Mouse (Mus musculus) adrenal gland, postnatal 14 days (tissue): Measurements from ENCODE around the gene Foxp1. TPM values are rescaled to one million over a fixed set of nuclear protein-coding genes. Genes with fewer than 3 reads are reported as not detected.

Experiments
- DNase-seq: peaks from one replicate; pipeline ENCODE4 v3.0.0; 2021; ENCODE audit warnings: mixed read lengths
- total RNA-seq: library from RNA; stranded (reverse); gene quantifications from 2 replicates; pipeline ENCODE4 v1.2.3, GENCODE M21; 2021

Foxp1 gene
- total RNA-seq, 1 experiment from 2014 or later, result 46.4 TPM

DNA sequence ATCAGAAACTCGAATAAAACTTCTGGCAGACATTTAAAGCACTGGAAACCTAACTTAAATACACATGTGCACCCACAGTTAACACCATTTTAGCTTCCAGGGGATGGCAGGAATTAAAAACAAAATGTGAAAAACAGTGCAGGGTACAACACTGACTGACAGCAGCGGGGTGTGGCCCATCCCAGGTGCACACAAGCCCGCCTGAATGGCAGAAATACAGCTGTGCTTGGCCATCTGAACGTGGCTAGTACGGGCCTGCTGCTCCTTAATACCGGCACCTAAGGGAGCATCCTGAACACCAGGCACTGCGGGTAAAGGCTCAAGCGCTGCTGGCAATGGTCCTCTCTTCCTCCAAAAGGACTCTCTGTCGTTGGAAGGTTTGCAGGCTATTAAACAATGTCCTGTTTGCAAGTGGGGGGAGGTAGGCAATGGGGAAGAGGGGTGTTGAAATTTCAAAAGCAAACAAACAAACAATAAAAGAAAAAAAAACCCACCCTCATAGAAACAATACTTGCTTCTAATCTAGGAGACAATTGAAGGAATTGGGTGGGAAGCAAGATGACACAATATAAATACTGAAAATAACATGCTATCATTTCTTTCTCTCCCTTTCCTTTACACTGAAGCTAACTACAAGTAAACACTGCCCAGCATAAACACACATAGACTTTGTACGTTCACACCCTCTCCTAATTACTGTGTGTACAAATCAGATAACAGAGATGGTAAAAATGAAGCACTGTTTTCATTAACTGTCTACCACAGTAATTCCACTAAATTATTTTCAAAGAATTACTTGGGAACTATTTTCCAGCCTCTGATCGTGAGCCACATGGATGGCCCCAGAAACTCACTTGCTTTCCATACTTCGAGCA is 501.7 kb downstream of the Foxp1 start:
- no peak for DNase-seq

DNA sequence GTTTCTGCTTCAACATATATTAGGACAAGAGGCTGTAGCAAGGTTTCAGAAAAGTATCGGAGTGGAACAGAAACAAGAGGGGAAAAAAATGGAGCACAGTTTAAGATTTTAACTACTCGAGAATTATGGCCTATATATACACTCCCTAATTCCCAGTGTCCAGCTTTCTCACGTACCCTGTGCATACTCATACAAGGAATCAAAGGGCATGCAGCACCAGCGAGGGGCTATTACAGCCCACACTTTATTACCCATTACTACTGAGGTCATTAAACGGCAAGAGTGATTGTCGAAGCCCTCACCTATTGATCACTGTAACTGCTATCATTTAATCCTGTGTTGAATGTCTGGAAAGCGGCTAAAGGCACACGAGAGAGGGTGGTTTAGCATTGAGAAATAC is 502.8 kb downstream of the Foxp1 start:
- no peak for DNase-seq

DNA sequence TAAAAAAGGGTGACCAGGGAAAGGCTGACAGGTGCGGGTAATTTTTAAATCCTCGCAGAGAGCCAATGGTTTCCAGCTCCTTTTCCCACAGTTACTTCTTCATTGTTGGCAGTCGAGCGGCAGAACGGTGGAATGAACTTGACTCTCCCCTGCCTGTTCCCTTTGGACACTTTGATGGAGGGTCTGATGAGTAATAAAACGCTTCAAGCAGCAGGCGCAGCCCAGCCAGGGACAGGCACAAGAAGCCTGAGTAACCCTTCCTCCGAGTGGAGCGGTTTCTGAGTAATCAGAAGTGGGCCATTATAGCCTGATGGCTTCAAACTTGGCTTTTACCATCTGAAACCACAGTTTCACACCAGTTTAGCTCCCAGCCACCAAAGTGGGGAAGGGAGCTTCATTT is 503.3 kb downstream of the Foxp1 start:
- DNase-seq, result peak; percentile 70

- no peak for DNase-seq
These were observed 508.5 kb downstream of the Foxp1 start for GRCm38 (mm10) chr6:99013866-99014502.

GRCm38 (mm10) chr6:99013119-99013865 is 509.2 kb downstream of the Foxp1 start:
- DNase-seq, result no peak

DNA sequence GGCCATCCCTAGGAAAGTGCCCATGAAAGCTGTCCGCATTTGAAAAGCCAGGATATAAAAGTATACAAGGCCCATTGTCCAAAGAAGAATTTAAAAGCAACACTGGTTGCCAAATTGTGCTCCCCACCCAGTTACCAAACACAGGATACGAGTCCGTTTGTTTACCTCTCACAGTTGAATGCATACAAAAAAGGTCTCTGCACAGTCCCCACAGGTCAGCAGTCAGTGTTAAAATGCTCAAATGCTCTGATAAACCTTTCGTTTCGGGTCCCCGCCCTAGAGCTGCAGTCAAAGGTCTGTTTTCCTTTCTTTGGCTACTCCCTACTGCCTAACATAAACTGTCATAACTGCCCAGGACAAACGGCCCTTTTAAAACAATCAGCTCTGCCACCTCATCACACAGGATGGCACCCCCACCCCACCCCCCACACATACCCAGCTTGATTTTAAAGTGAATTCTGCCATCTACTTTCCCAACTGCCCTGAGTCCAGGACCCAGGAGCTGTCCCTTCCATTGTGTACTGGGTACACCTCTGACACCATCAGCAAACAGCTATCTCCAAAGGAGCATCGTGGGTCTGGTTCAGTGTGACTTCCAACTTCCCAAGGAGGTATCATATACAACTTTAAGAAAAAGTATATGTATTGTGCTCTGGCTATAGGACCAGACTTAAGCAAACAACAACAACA is 510.5 kb downstream of the Foxp1 start:
- DNase-seq, result no peak

GRCm38 (mm10) chr6:99009771-99010170 is 512.8 kb downstream of the Foxp1 start:
- DNase-seq, result no peak

- no peak for DNase-seq
These were observed 514.0 kb downstream of the Foxp1 start for GRCm38 (mm10) chr6:99008565-99008964.

GRCm38 (mm10) chr6:99007542-99007941 is 515.0 kb downstream of the Foxp1 start:
- DNase-seq, result no peak

DNA sequence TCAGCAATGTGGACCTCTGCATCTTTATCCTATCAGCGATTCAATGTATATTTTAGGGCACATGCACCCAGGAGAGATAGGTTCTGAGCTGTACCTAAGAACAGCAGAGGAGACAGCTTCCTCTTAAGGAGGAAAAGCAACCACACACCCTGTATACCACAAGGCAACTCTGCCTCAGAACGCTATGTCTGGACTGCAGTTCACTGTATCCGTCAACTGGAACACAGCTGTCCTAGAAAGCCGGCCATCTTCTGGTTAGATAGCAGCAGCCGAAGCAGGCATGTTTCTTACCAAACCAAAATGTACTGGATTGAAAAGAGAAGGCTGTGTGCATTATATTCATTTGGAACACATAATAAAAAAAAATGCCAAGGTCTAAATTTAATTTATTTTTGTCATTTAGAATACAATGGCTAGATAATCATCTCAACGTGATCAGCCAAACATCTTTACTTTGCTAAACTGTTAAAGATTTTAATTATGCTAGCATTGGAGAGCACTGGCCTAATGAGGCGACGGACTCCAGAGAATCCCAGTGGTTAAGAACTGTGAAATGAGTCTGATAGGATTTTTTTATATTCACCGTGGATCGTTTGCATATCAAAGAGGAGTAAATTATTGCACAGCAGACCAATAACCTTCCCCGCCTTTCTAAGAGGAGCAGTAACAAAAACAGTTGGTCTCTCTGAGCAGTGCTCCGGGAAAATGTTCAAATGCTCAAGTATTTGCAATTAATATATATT is 518.1 kb downstream of the Foxp1 start:
- no peak for DNase-seq

- no peak for DNase-seq
These were observed 519.3 kb downstream of the Foxp1 start for GRCm38 (mm10) chr6:99003108-99003709.

GRCm38 (mm10) chr6:99001637-99002036 is 520.9 kb downstream of the Foxp1 start:
- DNase-seq, result no peak

DNA sequence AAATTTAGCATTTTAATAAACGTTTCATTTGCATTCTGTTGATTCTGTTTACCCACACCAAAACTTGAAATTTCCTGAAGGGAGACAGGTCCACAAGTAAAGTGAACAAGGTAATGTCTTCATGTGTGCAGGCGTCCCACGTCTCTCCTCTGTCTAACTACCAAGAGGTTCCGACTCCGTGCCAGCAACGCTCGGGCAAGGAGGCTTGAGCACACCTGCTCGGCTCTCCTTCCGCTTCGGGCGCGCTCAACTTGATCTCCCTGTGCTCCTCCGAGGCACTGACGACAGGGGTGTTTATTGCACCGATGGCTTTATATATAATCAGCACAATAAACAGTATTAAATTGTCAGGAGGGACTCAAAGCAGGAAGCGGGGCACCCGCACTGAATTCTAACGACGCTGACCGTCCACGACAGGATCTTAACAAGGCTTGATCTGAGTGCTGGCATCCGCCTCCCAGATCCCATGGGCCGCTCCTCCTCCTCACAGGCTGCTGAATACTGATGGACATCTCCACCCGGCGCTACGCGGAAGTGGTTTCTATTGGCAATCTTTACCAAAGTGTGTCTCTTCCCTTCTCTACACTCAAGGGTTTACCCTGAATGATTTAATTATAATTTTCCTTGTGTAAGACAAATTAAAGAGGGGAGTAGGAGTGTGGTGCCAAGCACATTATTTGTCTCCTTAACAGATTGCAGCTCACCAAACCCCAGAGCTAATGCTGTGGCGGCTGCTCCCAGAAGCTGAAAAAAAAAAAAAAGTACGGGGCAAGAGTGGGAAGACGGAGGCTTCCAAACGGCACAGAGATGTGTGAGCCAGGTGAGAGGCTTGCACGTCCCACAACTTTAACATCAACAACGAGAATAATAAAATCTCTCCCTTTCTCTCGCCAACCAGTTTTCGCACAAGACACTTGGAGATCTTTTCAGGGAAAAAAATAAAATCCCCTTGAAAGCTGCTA is 523.3 kb downstream of the Foxp1 start:
- DNase-seq, result no peak

GRCm38 (mm10) chr6:98997742-98998141 is 524.8 kb downstream of the Foxp1 start:
- DNase-seq, result peak; percentile 43

- no peak for DNase-seq
These were observed 525.7 kb downstream of the Foxp1 start for GRCm38 (mm10) chr6:98996822-98997221.

DNA sequence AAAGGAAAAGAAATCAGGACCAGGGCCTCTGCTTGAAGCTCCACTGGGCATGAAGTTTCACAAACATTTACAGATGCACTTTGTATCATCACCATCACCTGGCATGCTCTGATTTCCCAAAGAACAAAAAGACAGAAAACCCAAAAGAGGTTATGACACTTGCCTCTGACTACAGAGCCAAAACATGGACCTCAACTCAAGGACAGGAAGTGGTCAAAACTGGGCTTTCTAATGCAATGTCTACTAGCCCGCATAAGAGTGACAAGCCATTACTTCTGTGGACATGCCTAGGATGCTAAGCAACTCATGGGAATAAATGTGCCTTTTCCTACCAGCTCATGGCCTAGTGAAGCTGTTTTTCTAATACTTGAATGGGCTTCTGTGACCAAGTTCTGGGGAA is 526.2 kb downstream of the Foxp1 start:
- DNase-seq, result no peak

GRCm38 (mm10) chr6:98995681-98996080 is 526.8 kb downstream of the Foxp1 start:
- no peak for DNase-seq

DNA sequence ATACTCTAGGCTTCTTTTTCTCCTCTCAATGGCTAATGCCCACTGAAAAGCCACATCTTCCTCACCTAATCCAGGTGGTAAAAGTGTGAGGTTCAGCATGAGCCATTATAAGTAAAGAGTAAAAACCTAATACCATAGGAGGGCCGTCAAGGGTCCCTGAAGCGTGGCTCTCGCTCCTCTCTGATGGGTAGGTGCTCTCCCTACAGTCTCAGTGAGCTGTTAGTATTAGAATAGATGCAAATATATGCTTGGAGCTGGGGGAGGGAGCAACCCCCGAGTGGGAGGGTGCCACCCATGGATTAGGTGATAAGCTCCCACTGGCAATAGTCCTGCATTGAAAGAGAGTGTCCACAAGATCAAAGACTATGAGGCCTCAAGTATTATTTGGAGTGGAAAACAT is 527.6 kb downstream of the Foxp1 start:
- no peak for DNase-seq

- no peak for DNase-seq
These were observed 528.3 kb downstream of the Foxp1 start for GRCm38 (mm10) chr6:98994104-98994787.
